ENCODE assay signal across 24 mouse cellular contexts in the genomic region with DNA sequence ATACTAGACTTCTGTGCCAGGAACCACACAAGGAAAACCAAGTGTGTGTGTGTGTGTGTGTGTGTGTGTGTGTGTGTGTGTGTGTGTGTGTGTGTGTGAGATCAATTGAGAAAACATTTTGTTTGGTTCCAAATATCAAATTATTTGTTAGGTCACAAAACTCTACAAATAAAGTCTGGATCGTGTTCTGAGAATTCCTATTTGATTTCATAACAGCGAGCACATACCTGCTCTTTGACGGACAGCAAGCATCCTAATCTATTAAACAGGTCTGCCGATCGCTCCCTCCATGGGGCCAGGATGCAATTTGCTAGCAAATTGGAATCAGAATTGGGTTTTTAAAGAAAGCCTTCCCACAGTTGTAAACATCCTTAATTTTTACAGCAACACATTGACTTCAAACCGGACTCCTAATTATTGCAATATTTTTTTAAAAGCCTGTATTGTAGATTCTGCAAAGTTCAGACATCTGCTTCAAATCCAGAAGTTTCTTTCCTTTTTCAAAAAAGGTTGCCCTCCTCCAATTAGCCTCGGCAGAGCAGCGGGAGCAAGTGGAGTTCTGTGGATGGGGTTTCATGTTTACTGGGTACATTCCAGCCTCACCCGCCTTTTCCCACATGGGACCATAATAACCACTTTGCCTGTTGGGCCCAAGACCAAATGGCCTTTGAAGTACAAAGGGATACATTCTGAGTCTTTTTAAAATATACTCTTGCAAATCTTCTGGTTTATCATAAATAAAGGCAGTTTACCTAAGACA.
DNase-seq lines count a peak whose midpoint lies in the region; ATAC-seq lines count a peak whose summit lies in the region.
"Had no signal": no experiment of that assay in that cellular context is flagged by ENCODE, and none has a peak within 500 bp of the region (broad histone marks: within the 10 kb centered on the region; RNA-seq: fewer than 3 reads in every experiment).

No protein-coding gene starts in this region.

- no peaks in the 10 kb centered on the region for H3K36me3 ChIP-seq in heart, embryonic 10.5 days
- no peaks in the 10 kb centered on the region for H3K36me3 ChIP-seq in embryonic facial prominence, embryonic 10.5 days (replicated peaks)
- H3K36me3 ChIP-seq in limb, embryonic 13.5 days, result no peaks in the 10 kb centered on the region
- H3K36me3 ChIP-seq in hindbrain, embryonic 11.5 days (ENCODE audit: control insufficient read depth, insufficient read depth, low read length), result no peaks in the 10 kb centered on the region
- H3K36me3 ChIP-seq: G1E; limb, embryonic 15.5 days had no signal

- DNase-seq in heart, embryonic 10.5 days (ENCODE audit: low spot score), result peak; percentile 22
- DNase-seq in heart, postnatal 36 days, result no peak
- peak; percentile 48 for DNase-seq in embryonic facial prominence, embryonic 10.5 days (ENCODE audit: low spot score)
- DNase-seq in fibroblast of lung, adult 2 months (ENCODE audit: low read depth), result peak; percentile 13
- DNase-seq in hindbrain, embryonic 11.5 days (ENCODE audit: low spot score), result no peak
- no peak for DNase-seq in lung, postnatal 4 days
- DNase-seq: adrenal gland, adult 8-10 months; B cell, adult 2 months; cerebellum, adult 11 months; cerebellum, adult 9-11 months; gastrocnemius, adult 2 months; thymus, adult 2 months; thymus, postnatal 4 days had no signal

- no peaks in the 10 kb centered on the region for H3K9me3 ChIP-seq in heart, embryonic 10.5 days
- no peaks in the 10 kb centered on the region for H3K9me3 ChIP-seq in embryonic facial prominence, embryonic 10.5 days
- H3K9me3 ChIP-seq in limb, embryonic 13.5 days, result no peaks in the 10 kb centered on the region
- no peaks in the 10 kb centered on the region for H3K9me3 ChIP-seq in hindbrain, embryonic 11.5 days (ENCODE audit: control insufficient read depth, low read length)
- H3K9me3 ChIP-seq: forebrain, embryonic 13.5 days; limb, embryonic 15.5 days had no signal

- 87% methylated on average over 9 of the region's 9 CpGs for WGBS in heart, embryonic 10.5 days
- WGBS in embryonic facial prominence, embryonic 10.5 days, result 48% methylated on average over 9 of the region's 9 CpGs
- 17% methylated on average over 9 of the region's 9 CpGs for WGBS in limb, embryonic 13.5 days
- 78% methylated on average over 9 of the region's 9 CpGs for WGBS in hindbrain, embryonic 11.5 days

- peak overlapping the region; percentile 2; the same call in 1 of the 2 replicates for H3K4me2 ChIP-seq in limb, embryonic 13.5 days (replicated peaks)
- no peak overlapping the region for H3K4me2 ChIP-seq in hindbrain, embryonic 11.5 days (replicated peaks; ENCODE audit: low read depth, low read length)
- H3K4me2 ChIP-seq: forebrain, embryonic 13.5 days; limb, embryonic 15.5 days had no signal

- intact Hi-C loops in heart, postnatal 36 days (cut with DNase I), result no loop called here

- H3K9ac ChIP-seq in limb, embryonic 13.5 days, result no peak overlapping the region
- no peak overlapping the region for H3K9ac ChIP-seq in hindbrain, embryonic 11.5 days (ENCODE audit: low read depth, low read length)
- H3K9ac ChIP-seq: forebrain, embryonic 13.5 days; limb, embryonic 15.5 days had no signal

- H3K27me3 ChIP-seq in heart, embryonic 10.5 days (ENCODE audit: insufficient read depth, poor library complexity, severe bottlenecking), result no peaks in the 10 kb centered on the region
- H3K27me3 ChIP-seq in embryonic facial prominence, embryonic 10.5 days (replicated peaks; ENCODE audit: low read depth, poor library complexity, severe bottlenecking), result no peaks in the 10 kb centered on the region
- H3K27me3 ChIP-seq in limb, embryonic 13.5 days, result no peaks in the 10 kb centered on the region
- H3K27me3 ChIP-seq in hindbrain, embryonic 11.5 days (ENCODE audit: control insufficient read depth, insufficient read depth, low read length), result no peaks in the 10 kb centered on the region
- H3K27me3 ChIP-seq: CH12.LX; forebrain, embryonic 13.5 days; limb, embryonic 15.5 days; Patski had no signal

- no peaks in the 10 kb centered on the region for H3K4me1 ChIP-seq in heart, embryonic 10.5 days
- H3K4me1 ChIP-seq in embryonic facial prominence, embryonic 10.5 days, result peaks cover 11% of the 10 kb centered on the region
- peaks cover 14% of the 10 kb centered on the region for H3K4me1 ChIP-seq in limb, embryonic 13.5 days
- H3K4me1 ChIP-seq in hindbrain, embryonic 11.5 days (replicated peaks; ENCODE audit: control insufficient read depth, insufficient read depth, low read length), result no peaks in the 10 kb centered on the region
- H3K4me1 ChIP-seq: forebrain, embryonic 13.5 days had no signal

- H3K4me3 ChIP-seq in heart, embryonic 10.5 days, result no peak overlapping the region
- no peak overlapping the region for H3K4me3 ChIP-seq in embryonic facial prominence, embryonic 10.5 days
- no peak overlapping the region for H3K4me3 ChIP-seq in limb, embryonic 13.5 days
- H3K4me3 ChIP-seq in hindbrain, embryonic 11.5 days (ENCODE audit: low read depth, low read length), result no peak overlapping the region
- H3K4me3 ChIP-seq: erythroblast, embryonic 14.5 days; forebrain, embryonic 13.5 days; gastrocnemius, adult 2 months; limb, embryonic 15.5 days had no signal

- peak; percentile 48; the same call in 1 of the 2 replicates for ATAC-seq in limb, embryonic 13.5 days (ENCODE audit: low FRiP score, low read depth)
- ATAC-seq in hindbrain, embryonic 11.5 days (ENCODE audit: low FRiP score), result no peak
- ATAC-seq: forebrain, embryonic 13.5 days; hindbrain, postnatal 0 days; intestine, postnatal 0 days; Patski had no signal

- H3K27ac ChIP-seq in heart, embryonic 10.5 days, result no peak overlapping the region
- no peak overlapping the region for H3K27ac ChIP-seq in embryonic facial prominence, embryonic 10.5 days (replicated peaks)
- no peak overlapping the region for H3K27ac ChIP-seq in limb, embryonic 13.5 days
- H3K27ac ChIP-seq in hindbrain, embryonic 11.5 days (ENCODE audit: low read depth, low read length), result no peak overlapping the region
- H3K27ac ChIP-seq: forebrain, embryonic 13.5 days; gastrocnemius, adult 2 months; hindbrain, postnatal 0 days; kidney, postnatal 0 days; limb, embryonic 15.5 days; macrophage had no signal

Comparison
In these comparisons a context has a peak if more than half of its experiments do, and no peak if none do; other contexts are left out.
1. DNase-seq: peak in heart, embryonic 10.5 days (single experiment), embryonic facial prominence, embryonic 10.5 days (single experiment) and fibroblast of lung, adult 2 months (single experiment); none in heart, postnatal 36 days (0 of 2), hindbrain, embryonic 11.5 days (single experiment) and lung, postnatal 4 days (0 of 2).